Mouse (Mus musculus) liver, embryonic 11.5 days (tissue): Measurements from ENCODE around the gene Apol7e. TPM values are rescaled to one million over a fixed set of nuclear protein-coding genes. Genes with fewer than 3 reads are reported as not detected.
"Not testable (repeated sequence)": the region's sequence is repeated elsewhere in the genome, so short reads cannot be mapped to it uniquely, and the experiment has no call there.

ENCODE experiments used
- ATAC-seq: fragments of 200-750 bp; cut with Nextera tagmentation; replicated peaks from 2 replicates; pipeline ENCODE4 v1.8.0; 2017; ENCODE audit warnings: moderate number of reproducible peaks, mild to moderate bottlenecking, moderate TSS enrichment, moderate library complexity; ENCODE audit not compliant: low FRiP score
- DNase-seq: peaks from one replicate; pipeline ENCODE4 v3.0.0-alpha.2; 2017; ENCODE audit warnings: low spot score
- H3K27ac ChIP-seq: fragments of 300-500 bp; sonication (generic); 2 replicates; pipeline ENCODE4 v1.5.1; 2014; ENCODE audit warnings: mild to moderate bottlenecking, low read depth, low read length, control low read depth
- H3K27me3 ChIP-seq: fragments of 300-500 bp; sonication (generic); replicated peaks from 2 replicates; pipeline ENCODE4 v1.6.1; 2014; ENCODE audit warnings: low read length, mixed read lengths; ENCODE audit not compliant: control insufficient read depth, insufficient read depth
- H3K36me3 ChIP-seq: fragments of 300-500 bp; sonication (generic); 2 replicates; pipeline ENCODE4 v1.6.1; 2014; ENCODE audit warnings: mild to moderate bottlenecking, low read length, moderate library complexity, mixed read lengths; ENCODE audit not compliant: control insufficient read depth, insufficient read depth
- H3K4me1 ChIP-seq: fragments of 300-500 bp; sonication (generic); replicated peaks from 2 replicates; pipeline ENCODE4 v1.6.1; 2014; ENCODE audit warnings: low read length, mixed read lengths; ENCODE audit not compliant: control insufficient read depth, insufficient read depth
- H3K4me2 ChIP-seq: fragments of 300-500 bp; sonication (generic); 2 replicates; pipeline ENCODE4 v1.6.1; 2014; ENCODE audit warnings: mild to moderate bottlenecking, control low read depth, moderate library complexity
- H3K4me3 ChIP-seq: fragments of 300-500 bp; sonication (generic); 2 replicates; pipeline ENCODE4 v1.5.1; 2014; ENCODE audit warnings: low read depth, low read length, control low read depth
- H3K9ac ChIP-seq: fragments of 300-500 bp; sonication (generic); 2 replicates; pipeline ENCODE4 v1.6.1; 2014; ENCODE audit warnings: low read depth, low read length, control low read depth
- H3K9me3 ChIP-seq: fragments of 300-500 bp; sonication (generic); 2 replicates; pipeline ENCODE4 v1.6.1; 2016; ENCODE audit warnings: low read length, inconsistent platforms, mixed read lengths; ENCODE audit not compliant: control insufficient read depth
- WGBS: fragments of 180-500 bp; shearing (Covaris S2); extraction: QIAGEN DNeasy Blood & Tissue Kit; methylation state at CpG from one replicate; pipeline ENCODE4 v1.1.7; 2014; 5-methylcytosine and 5-hydroxymethylcytosine counted together
- polyA plus RNA-seq: library from polyadenylated mRNA; unstranded; fragments of >200 nt; fragmentation: Nextera tagmentation; extraction: Ambion mirVana; gene quantifications from 2 replicates; pipeline ENCODE4 v1.2.1, GENCODE M21; 2014

Apol7e gene
- polyA plus RNA-seq, 1 experiment from 2014 or later: not detected

DNA sequence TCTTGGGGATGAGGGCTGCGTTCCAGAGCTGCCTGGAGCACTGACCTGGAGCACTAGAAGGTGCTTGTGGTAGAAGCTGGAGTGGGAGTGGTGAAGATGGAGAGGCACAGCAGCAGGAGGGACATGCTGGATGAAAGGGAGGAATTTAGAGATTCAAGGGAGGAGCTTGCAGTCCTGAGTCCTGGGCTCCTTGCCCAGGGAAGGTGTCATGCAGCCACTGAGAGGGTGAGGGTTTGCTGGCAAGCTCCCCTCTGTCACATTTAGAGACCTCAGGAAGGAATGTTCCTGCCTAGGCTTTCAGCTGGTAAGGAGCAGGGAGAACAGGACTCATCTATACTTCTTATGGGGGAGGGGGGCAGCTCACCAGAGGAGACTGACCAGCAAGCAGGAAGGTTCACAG lies 10.3 kb downstream of the Apol7e start:
- not testable (repeated sequence) for H3K4me1 ChIP-seq, H3K36me3 ChIP-seq, DNase-seq, H3K27ac ChIP-seq, H3K4me2 ChIP-seq, H3K9me3 ChIP-seq, ATAC-seq, H3K4me3 ChIP-seq, H3K9ac ChIP-seq, H3K27me3 ChIP-seq
- no CpG with 5 or more reads among the region's 1 CpGs for WGBS

DNA sequence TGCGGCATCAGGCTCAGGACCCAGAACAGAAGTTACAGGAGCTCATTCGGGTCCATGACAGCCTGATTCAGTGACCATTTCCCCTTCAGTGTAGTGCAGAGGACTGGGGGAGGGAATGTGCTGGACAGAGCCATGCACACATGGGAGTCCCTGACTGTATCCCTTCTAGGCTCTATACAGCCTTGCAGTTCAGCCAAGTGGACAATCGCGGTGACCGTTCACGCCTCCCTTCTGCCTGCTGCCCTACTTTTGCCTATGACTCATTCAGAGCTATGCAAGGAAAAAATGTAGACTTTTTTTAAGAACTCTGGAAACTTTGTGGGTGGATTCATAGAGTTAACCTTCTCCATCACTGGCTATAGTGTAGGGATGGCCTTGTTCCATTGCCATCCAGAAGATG lies 19.6 kb downstream of the Apol7e start:
- 69% methylated on average over 2 of the region's 6 CpGs for WGBS
- H3K9me3 ChIP-seq, DNase-seq, H3K36me3 ChIP-seq, H3K4me2 ChIP-seq, H3K4me3 ChIP-seq, H3K9ac ChIP-seq, H3K27me3 ChIP-seq, ATAC-seq, H3K27ac ChIP-seq, H3K4me1 ChIP-seq: not testable (repeated sequence)

- H3K27me3 ChIP-seq, DNase-seq, H3K4me1 ChIP-seq, H3K27ac ChIP-seq, H3K4me3 ChIP-seq, H3K9me3 ChIP-seq, H3K4me2 ChIP-seq, H3K36me3 ChIP-seq, ATAC-seq, H3K9ac ChIP-seq: not testable (repeated sequence)
- no CpG with 5 or more reads among the region's 3 CpGs for WGBS
Measured at GRCm38 (mm10) chr15:77721509-77721908, 22.9 kb downstream of the Apol7e start.

DNA sequence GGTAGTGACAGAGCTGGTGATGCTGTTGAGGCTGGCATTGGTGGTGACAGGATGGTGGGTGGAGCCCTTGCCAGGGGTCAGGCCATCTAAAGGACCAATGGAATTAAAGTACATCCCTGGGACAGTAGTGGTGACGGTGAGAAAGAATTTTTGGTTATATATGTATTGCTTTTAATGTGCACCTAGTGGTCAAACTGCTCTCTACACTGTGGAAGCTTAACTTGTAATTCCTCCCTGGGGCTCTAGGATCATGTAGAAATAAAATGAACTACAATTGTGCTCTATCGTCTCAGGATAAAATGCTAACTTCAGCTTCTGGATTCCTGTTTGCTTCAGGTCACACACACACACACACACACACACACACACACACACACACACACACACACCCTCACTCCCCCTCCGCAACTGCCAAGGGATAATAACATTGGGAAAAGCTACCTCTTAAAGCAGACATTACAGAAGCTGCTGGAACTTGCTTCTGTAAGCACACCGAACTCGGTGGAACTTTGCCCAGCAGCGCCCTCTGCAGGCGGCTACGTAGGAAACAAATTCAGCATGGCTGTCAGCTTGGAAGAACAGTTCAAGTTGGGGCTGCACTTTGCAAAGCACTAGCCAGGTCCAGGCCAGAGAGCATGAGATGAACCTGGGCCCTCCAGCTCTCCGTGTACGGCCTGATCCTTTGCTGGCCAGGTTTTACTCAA lies 25.7 kb downstream of the Apol7e start:
- not testable (repeated sequence) for ATAC-seq, DNase-seq, H3K27me3 ChIP-seq, H3K4me3 ChIP-seq, H3K9me3 ChIP-seq, H3K27ac ChIP-seq, H3K36me3 ChIP-seq, H3K4me2 ChIP-seq, H3K4me1 ChIP-seq, H3K9ac ChIP-seq
- WGBS: 20% methylated on average over 2 of the region's 10 CpGs

GRCm38 (mm10) chr15:77725393-77726020 lies 26.9 kb downstream of the Apol7e start:
- 67% methylated on average over 5 of the region's 6 CpGs for WGBS
- H3K27me3 ChIP-seq, DNase-seq: not testable (repeated sequence)

DNA sequence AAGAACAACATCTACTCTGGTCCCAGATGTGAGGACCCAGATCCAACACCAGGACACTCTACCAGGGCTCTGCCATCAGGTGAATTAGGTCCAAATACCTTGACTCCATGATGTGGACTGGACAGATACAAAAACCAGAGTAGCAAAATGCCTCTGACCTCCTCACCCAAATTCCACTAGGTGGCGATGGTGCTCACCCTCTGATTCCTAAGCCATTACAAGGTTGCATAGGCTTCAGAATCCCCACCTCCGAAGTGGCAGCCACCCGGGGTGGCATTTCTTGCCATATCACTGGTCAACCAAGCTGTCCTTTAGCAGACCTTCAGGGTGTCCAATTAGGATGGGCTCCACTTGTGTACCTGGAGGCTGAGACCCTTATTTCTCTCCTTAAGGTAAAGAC lies 28.5 kb downstream of the Apol7e start:
- H3K4me3 ChIP-seq, H3K4me2 ChIP-seq, H3K27ac ChIP-seq, DNase-seq, H3K36me3 ChIP-seq, H3K4me1 ChIP-seq, ATAC-seq, H3K27me3 ChIP-seq, H3K9ac ChIP-seq, H3K9me3 ChIP-seq: not testable (repeated sequence)
- 12% methylated on average over 3 of the region's 3 CpGs for WGBS

More at GRCm38 (mm10) chr15:77725393-77726020, 26.9 kb downstream of the Apol7e start:
- not testable (repeated sequence) for H3K4me1 ChIP-seq, H3K9ac ChIP-seq, ATAC-seq, H3K27ac ChIP-seq, H3K4me2 ChIP-seq, H3K36me3 ChIP-seq, H3K4me3 ChIP-seq, H3K9me3 ChIP-seq

DNA sequence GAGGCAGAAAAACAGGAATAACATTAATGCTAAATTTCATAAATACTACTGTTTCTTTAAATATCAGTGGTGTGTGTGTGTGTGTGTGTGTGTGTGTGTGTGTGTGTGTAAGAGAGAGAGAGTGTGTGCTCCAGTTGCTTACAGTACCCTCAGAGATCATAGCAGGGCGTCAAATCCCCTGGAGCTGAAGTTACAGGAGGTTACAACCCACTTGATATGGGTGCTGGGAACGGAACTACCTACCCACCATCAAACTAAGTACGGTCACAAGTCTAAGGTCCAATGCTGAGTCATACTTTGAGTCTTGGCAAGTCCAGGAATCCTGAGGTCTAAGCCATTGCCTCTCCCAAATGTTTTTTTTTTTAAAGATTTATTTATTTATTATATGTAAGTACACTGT lies 29.1 kb downstream of the Apol7e start:
- not testable (repeated sequence) for H3K27me3 ChIP-seq, ATAC-seq, H3K4me2 ChIP-seq, H3K36me3 ChIP-seq, H3K27ac ChIP-seq, H3K9me3 ChIP-seq, H3K4me1 ChIP-seq, H3K4me3 ChIP-seq, DNase-seq, H3K9ac ChIP-seq
- 76% methylated on average over 3 of the region's 3 CpGs for whole genome bisulfite sequencing

- not testable (repeated sequence) for H3K4me2 ChIP-seq, H3K4me1 ChIP-seq, H3K9me3 ChIP-seq, ATAC-seq, H3K36me3 ChIP-seq, H3K4me3 ChIP-seq, H3K27ac ChIP-seq, H3K9ac ChIP-seq, DNase-seq, H3K27me3 ChIP-seq
- WGBS: 92% methylated on average over 2 of the region's 4 CpGs
Measured at GRCm38 (mm10) chr15:77728739-77729138, 30.1 kb downstream of the Apol7e start, which contains the start of gene Apol9b. Gene Apol9b (plus strand): TSS chr15:77729039.

DNA sequence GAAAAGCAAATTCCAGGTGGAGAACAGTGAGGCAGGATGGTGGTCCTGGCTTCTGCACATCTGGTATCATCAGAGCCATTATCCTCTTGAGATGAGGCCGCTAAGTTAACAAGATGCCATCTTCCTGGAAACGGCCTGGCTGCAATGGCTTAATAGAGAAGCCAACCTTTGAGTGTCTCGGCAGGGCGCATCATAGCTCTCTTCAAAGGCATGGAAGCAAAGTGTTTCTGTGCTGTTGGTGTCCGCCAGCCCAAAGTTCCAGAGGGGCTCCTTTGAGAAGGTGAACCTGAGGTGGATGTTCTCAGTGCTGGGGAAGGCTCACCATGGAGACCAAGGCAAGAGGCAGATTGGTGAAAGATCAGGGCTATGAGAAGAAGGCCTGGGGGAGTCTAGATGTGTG lies 32.9 kb downstream of the Apol7e start:
- Histone ChIP-seq H3K36me3 (no peaks in the 10 kb centered on the region), H3K4me1 (no peaks in the 10 kb centered on the region), H3K4me2 (no peak overlapping the region), H3K27ac (no peak overlapping the region), H3K9me3 (no peaks in the 10 kb centered on the region), H3K4me3 (no peak overlapping the region), H3K27me3 (no peaks in the 10 kb centered on the region), H3K9ac (no peak overlapping the region)
- 85% methylated on average over 5 of the region's 5 CpGs for WGBS
- DNase-seq: no peak
- ATAC-seq: no peak
